Mouse (Mus musculus) testis, adult 2 months (tissue): ENCODE measurements around the gene Pik3ip1. TPM values are rescaled to one million over a fixed set of nuclear protein-coding genes. Genes with fewer than 3 reads are reported as not detected.

Experiments
- H3K27ac ChIP-seq: fragments of 200-500 bp; 2 replicates; pipeline ENCODE4 v1.5.1; 2012; ENCODE audit warnings: low read depth, low read length; ENCODE audit not compliant: control insufficient read depth, insufficient read depth
- H3K27me3 ChIP-seq: fragments of 200-500 bp; 2 replicates; pipeline ENCODE4 v1.6.1; 2012; ENCODE audit warnings: mild to moderate bottlenecking, low read length, moderate library complexity; ENCODE audit not compliant: control insufficient read depth, insufficient read depth
- H3K36me3 ChIP-seq: fragments of 200-500 bp; 2 replicates; pipeline ENCODE4 v1.6.1; 2012; ENCODE audit warnings: mild to moderate bottlenecking, low read length; ENCODE audit not compliant: control insufficient read depth, insufficient read depth
- H3K4me1 ChIP-seq: fragments of 200-500 bp; 2 replicates; pipeline ENCODE4 v1.6.1; 2012; ENCODE audit warnings: low read length; ENCODE audit not compliant: control insufficient read depth, insufficient read depth
- H3K4me3 ChIP-seq: fragments of 200-500 bp; 2 replicates; pipeline ENCODE4 v1.5.1; 2012; ENCODE audit warnings: low read depth, mild to moderate bottlenecking, low read length, moderate library complexity, mixed read lengths; ENCODE audit not compliant: control insufficient read depth
- CTCF ChIP-seq: fragments of 200-500 bp; IDR thresholded peaks from 2 replicates; pipeline ENCODE4 v1.5.1; 2012; ENCODE audit warnings: low read depth, mild to moderate bottlenecking, inconsistent platforms, low read length, moderate library complexity; ENCODE audit not compliant: control insufficient read depth, insufficient read depth, insufficient replicate concordance
- POLR2A ChIP-seq: fragments of 200-500 bp; IDR thresholded peaks from 2 replicates; pipeline ENCODE4 v1.6.1; 2012; ENCODE audit warnings: low read depth, mild to moderate bottlenecking, inconsistent platforms, low read length, moderate library complexity; ENCODE audit not compliant: control insufficient read depth
- polyA plus RNA-seq: library from polyadenylated mRNA; depleted of rRNA; stranded (reverse); fragments of >200 nt; gene quantifications from 2 replicates; pipeline ENCODE4 v1.2.3, GENCODE M21; 2012; rRNA removed

The Pik3ip1 gene
- 146 and 160 TPM in 2 replicates for polyA plus RNA-seq

DNA sequence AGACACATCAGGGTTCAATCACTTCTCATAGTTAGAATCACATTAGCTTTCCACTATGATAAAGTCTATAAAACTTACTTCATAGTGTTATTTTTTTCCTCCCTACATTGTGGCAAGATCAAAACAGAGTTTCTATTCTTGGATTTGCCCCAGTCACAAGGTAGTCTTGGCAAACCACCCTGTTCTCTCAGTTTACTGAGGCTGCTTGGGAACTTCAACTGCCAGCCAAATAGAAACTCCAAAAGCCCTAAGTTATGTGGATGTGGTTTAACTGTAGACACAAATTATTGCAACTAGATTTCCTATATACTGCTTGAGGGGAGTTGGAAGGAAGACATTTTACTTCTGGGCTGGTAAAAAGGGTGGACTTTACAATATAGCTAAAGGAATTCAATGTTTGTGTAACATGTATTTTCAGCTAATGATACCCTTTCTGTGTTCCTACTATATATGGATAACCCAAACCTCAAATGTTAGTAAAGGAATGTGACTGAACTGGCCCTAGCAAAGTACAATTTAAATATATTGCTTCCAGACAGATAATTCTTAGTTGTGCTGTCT is at the start of gene Pik3ip1:
TSS of gene Pik3ip1 (plus strand) at position 511 of the 561 bp plus-strand sequence.
- peaks cover 6% of the 10 kb centered on the region for H3K36me3 ChIP-seq
- H3K4me3 ChIP-seq, result peak within 1 kb of the TSS; percentile 86
- peaks cover 11% of the 10 kb centered on the region for H3K4me1 ChIP-seq
- TF ChIP-seq CTCF (no peak), POLR2A (no peak)
- H3K27ac ChIP-seq, result peak within 1 kb of the TSS; percentile 92
- no peaks in the 10 kb centered on the region for H3K27me3 ChIP-seq

DNA sequence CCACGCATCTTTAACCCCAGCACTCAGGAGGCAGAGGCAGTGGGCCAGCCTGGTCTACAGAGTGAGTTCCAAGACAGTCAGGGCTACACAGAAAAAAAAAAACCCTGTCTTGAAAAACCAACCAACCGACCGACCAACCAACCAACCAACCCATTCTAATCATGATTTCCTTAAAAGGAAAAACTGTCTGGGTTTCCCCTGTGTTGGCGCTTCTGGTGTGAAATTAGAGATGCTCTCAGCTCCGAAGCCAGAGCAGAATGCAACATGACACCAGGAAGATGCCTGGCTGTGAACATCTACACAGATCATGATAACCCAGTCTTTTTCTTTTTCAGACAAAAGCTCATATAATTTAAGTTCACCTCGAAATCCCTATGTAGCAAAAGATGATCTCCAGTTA is 47.3 kb upstream of the Pik3ip1 start:
- H3K4me3 ChIP-seq, result no peak overlapping the region
- no peaks in the 10 kb centered on the region for H3K27me3 ChIP-seq
- H3K36me3 ChIP-seq, result no peaks in the 10 kb centered on the region
- no peak for TF ChIP-seq POLR2A
- TF ChIP-seq CTCF, result no peak
- H3K27ac ChIP-seq, result no peak overlapping the region
- no peaks in the 10 kb centered on the region for H3K4me1 ChIP-seq

DNA sequence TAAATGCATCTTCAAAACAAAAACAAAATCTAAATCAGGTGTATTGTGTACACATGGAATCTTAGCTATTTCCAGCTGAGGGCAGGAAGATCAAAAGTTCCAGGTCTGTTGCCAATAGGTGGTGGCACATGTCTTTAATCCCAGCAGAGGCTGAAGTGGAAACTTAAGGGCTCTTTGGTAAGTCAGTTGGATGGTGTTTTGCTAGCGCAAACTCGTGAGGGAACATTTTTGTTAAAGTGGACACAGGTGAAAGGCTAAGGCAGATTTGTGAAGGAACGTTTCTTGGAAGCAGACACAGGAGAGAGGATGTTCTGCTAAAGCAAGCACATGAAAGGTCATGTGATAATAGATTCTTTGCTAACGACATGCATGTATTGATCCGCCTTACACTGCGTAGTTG is 46.6 kb upstream of the Pik3ip1 start:
- H3K4me1 ChIP-seq, result peaks cover 4% of the 10 kb centered on the region; the same call in 1 of the 2 replicates
- no peaks in the 10 kb centered on the region for H3K27me3 ChIP-seq
- TF ChIP-seq CTCF (no peak), POLR2A (no peak)
- H3K4me3 ChIP-seq, result no peak overlapping the region
- no peaks in the 10 kb centered on the region for H3K36me3 ChIP-seq
- no peak overlapping the region for H3K27ac ChIP-seq

DNA sequence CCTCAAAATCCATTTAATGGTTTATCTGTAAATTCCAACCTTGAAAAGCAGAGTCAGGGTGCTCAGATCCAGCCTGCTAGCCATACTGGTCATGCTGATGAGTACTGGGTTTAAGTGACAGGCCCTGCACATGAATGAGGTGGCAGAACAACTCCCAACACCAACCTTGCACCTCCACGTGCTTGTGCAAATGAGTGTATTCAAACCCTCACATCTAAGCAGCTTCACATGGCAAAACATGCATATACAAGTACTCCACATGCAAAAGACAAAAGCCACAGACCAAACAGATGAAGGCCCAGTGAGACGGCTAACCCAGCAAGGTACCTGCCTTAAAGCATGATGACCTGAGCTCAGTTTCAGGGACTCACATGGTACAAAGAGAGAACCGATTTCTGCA is 44.3 kb upstream of the Pik3ip1 start:
- H3K4me3 ChIP-seq, result no peak overlapping the region
- H3K27me3 ChIP-seq, result no peaks in the 10 kb centered on the region
- H3K36me3 ChIP-seq, result no peaks in the 10 kb centered on the region
- peaks cover 15% of the 10 kb centered on the region for H3K4me1 ChIP-seq
- TF ChIP-seq POLR2A (no peak), CTCF (no peak)
- no peak overlapping the region for H3K27ac ChIP-seq

DNA sequence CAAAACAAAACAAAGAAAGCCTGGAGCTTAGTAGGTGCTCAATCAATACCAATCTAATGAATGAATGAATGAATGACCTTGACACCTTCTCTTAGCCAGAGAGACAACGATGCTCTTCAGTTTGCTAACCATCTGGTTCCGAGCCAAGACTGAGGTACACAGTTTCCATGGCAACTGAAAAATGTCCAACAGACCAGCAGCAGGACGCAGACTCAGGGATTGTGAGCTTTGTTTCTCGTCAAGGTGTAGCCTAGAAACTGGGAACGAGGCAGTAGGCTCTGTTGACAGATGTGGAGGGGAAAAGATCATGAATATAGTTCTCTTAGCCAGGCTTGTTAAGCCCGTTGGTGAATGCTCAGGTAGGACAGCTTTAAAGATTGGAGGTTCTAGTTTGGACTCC is 43.1 kb upstream of the Pik3ip1 start:
- peaks cover 18% of the 10 kb centered on the region for H3K4me1 ChIP-seq
- no peak for TF ChIP-seq POLR2A
- TF ChIP-seq CTCF, result no peak
- H3K27me3 ChIP-seq, result no peaks in the 10 kb centered on the region
- H3K27ac ChIP-seq, result no peak overlapping the region
- H3K4me3 ChIP-seq, result no peak overlapping the region
- H3K36me3 ChIP-seq, result no peaks in the 10 kb centered on the region

DNA sequence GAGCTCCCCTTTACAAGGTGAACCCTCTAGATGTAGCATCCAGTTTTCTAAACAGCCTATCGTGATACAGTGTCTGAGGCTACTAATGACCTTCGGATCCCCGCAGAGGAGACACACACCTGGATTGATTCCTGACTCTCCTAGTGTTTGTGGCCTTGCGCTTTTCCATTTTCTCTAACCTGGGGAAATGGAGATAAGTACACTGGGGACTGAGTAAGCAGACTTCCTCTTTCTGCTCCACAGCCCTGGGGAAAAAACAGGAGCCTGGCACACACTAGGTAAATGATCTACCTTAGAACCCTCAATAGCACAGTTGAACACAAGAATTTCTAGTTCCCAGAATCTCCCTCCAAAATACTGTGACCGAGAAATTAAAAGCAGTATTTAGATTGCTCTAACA is 42.3 kb upstream of the Pik3ip1 start:
- peaks cover 18% of the 10 kb centered on the region for H3K4me1 ChIP-seq
- TF ChIP-seq CTCF (no peak), POLR2A (no peak)
- no peak overlapping the region for H3K4me3 ChIP-seq
- no peak overlapping the region for H3K27ac ChIP-seq
- H3K36me3 ChIP-seq, result no peaks in the 10 kb centered on the region
- H3K27me3 ChIP-seq, result no peaks in the 10 kb centered on the region

DNA sequence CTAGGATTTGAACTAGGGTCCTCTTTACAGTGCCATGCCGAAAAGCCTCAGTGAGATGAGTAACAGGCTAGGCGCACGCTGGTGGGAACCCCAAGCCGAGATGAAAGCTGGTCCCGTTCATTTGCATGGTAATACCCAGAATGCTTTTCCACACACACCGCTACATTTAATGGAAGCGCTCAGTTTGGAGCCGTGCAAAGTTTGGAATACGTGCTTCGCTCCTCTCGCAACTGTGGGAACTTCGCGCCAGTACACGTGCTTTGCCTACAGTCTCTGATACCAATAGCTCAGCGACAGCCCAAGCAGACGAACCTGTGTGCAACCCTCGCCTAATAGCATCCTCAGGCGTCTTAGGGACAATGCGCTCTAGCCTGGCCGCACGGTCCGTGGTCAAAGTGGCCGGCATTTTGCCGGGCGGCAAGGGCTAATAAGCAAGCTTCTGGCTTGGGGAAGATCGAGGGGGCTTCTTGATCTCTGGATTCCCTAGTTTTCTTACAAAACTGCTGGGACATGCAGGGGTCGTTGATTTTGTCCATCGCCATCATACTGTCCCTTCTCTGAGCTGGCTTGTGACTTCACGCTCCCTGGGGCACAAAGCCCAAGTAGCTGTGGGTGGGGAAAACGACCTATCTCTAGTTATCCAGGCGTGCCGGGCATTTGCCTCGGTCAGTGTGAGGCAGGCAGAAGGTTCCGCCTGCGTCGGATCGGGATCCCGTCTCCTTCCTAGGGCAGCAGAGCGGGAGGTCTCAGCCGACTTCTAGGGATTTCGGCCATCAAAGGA is 41.5 kb upstream of the Pik3ip1 start, which contains the start of gene Patz1:
TSS of gene Patz1 (plus strand) at position 354 of the 781 bp plus-strand sequence.
- Histone ChIP-seq H3K4me1 (peaks cover 18% of the 10 kb centered on the region), H3K4me3 (peak within 1 kb of the TSS; percentile 87), H3K36me3 (no peaks in the 10 kb centered on the region), H3K27ac (peak within 1 kb of the TSS; percentile 88), H3K27me3 (no peaks in the 10 kb centered on the region)
- TF ChIP-seq CTCF (no peak), POLR2A (0 out of 2 replicates have a peak, but pooled peaks have one; percentile 20)
